Mouse (Mus musculus) layer of hippocampus, adult 18-20 months (tissue): ENCODE data around the gene Ccar1. TPM values are rescaled to one million over a fixed set of nuclear protein-coding genes. Genes with fewer than 3 reads are reported as not detected.
"Not testable (repeated sequence)": the region's sequence is repeated elsewhere in the genome, so short reads cannot be mapped to it uniquely, and the experiment has no call there.

Source experiments
- DNase-seq, 2 experiments: peaks; one replicate each; pipeline ENCODE4 v3.0.0; 2022; ENCODE audit warnings: low spot score in 2 of 2
- total RNA-seq, 2 experiments: library from RNA; stranded (reverse); gene quantifications; 2 replicates each; pipeline ENCODE4 v1.2.3; 2021

Gene Ccar1
- total RNA-seq, 2 experiments from 2014 or later = 54.4 to 56.6 TPM

DNA sequence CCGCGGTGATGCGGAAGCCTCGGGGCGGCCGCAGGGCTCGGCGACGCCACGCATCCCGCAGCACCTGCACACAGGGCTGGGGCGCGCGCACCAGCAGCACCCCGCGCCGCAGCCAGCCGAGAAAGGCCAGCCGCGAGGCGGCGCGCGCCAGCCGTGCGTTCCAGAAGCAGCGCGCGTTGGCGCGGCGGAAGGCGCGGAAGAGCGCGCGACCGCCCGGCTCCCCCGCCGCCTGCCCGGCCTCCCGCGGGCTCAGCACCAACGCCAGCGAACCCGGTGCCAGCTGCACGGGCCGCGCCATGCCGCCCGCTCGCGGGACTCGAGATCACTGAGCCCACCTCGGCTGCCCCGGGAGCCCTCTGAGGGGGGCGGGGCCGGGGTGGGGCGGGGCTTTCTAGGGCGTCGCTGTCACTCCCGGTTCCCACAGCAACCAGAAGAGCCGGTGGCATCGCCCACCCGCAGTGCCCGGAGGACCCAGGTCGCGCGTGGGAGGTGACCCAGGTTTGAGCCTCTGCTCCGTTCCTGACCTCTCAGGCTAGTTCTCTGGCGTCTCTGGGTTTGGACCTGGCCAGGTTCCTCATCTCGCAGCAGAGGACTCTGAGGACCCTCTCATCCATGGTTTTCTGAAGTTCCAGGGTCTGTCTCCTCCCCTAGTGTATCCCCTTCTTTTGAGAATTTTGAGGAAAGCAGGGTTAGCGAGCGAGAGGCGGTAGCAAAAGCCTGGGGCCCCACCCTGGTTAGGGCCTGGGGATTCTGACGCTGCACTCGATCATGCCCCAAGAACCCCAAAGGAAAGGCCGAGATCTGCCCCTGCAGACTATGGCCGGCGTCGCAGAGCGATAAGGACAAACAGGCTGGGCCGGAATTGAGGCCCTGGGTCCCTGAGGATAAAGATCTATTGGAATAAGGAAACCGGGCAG is 66.1 kb downstream of the Ccar1 start, which contains the start of gene Stox1:
TSS of gene Stox1 (minus strand) at position 358 of the 917 bp plus-strand sequence.
- peak; percentile 56 to 61 for DNase-seq

DNA sequence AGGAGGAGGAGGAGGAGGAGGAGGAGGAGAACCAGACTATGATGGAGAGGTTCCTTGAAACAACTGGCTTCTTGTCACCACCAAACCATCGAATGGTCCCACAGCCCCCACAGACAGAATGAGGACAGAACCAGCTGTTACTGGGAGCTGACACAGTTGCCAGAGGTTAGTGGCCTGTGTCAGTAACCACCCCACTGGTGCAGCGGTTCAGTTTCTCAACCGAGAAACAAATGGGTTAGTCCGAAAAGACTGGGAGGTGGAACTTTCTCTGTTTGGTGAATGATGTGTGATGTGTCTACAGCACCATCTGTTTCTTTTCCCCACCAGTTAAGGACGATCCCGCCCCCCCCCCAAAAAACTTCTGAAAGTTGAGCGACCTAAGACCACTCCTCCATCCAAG is 67.2 kb downstream of the Ccar1 start:
- DNase-seq = no peak

DNA sequence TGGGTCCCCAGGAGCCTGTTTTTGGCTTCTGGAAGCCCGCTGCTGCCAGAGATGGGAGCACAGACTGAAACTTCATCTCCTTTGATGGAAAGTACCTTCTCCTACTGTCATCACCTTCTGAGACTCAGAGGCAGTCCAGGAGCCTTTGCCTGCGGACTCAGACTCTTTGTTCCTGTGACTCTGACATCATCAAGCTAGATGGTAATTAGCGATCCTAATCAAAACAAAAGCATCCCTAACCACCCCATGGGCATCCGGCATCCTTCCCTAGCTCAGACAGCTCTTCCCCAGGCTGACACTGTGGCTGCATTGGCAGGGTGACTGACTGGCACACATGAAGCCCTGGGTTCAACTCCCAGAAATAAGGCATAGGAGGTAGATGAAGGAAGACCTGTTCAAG is 69.4 kb downstream of the Ccar1 start:
- no peak for DNase-seq

- not testable (repeated sequence) for DNase-seq
Observed at GRCm38 (mm10) chr10:62720574-62720973, 71.5 kb downstream of the Ccar1 start.

GRCm38 (mm10) chr10:62713457-62713856 is 78.6 kb downstream of the Ccar1 start:
- no peak for DNase-seq

DNA sequence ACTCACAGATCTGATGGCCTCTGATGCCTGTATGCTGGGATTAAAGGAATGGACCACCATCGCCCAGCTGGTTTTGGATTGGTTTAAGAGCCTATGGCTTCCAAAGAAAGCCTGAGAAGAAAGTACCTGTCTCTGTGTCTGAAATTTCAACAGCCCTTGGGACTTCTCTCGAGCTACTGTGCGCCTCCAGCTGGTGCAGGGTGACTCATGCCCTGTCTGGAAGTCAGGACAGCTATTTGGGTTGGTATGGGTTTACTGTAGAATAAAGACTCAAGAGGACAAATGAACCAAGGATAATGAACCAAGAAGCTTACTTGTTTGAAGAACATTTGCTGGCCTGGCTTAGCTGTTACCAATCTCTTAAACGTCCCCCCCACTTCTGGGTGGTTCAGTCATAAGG is 88.5 kb downstream of the Ccar1 start:
- DNase-seq = no peak

- no peak for DNase-seq
Observed at GRCm38 (mm10) chr10:62702436-62702835, 89.7 kb downstream of the Ccar1 start.

Other genes with a start within 250 kb of the Ccar1 start
- gene Kif1bp, start 213.8 kb downstream of the Ccar1 start, total RNA-seq = 100 to 1,000 TPM; 206 to 215 TPM
- gene Ddx21, start 190.0 kb downstream of the Ccar1 start, total RNA-seq = 10 to 100 TPM; 18.3 to 22.7 TPM
- gene Ddx50, start 141.1 kb downstream of the Ccar1 start, total RNA-seq = 10 to 100 TPM; 77.2 to 90.3 TPM
- gene Stox1, start 66.2 kb downstream of the Ccar1 start, total RNA-seq = 1 to 10 TPM; 1.9 to 3.8 TPM
- gene Tet1, start 116.7 kb upstream of the Ccar1 start, total RNA-seq = 10 to 100 TPM in 1 of 2 experiments, 1 to 10 TPM in 1; 9.6 to 12.6 TPM
- 10 to 100 TPM; 36.9 to 38.3 TPM for gene Slc25a16, start 128.3 kb upstream of the Ccar1 start, total RNA-seq
- 1 to 10 TPM; 1.1 to 1.2 TPM for gene Dna2, start 154.7 kb upstream of the Ccar1 start, total RNA-seq
- gene Rufy2, start 187.9 kb upstream of the Ccar1 start, total RNA-seq = 10 to 100 TPM; 73.4 to 76.1 TPM
- gene Hnrnph3, start 231.9 kb upstream of the Ccar1 start, total RNA-seq = 10 to 100 TPM; 51.5 to 55.5 TPM
- gene Pbld2, start 232.0 kb upstream of the Ccar1 start, total RNA-seq = 1 to 10 TPM; 1.7 to 1.9 TPM